Mouse (Mus musculus) brain, adult 2 months (tissue): Measurements from ENCODE around the gene Mbnl2.
A peak's percentile ranks its signal among the peaks of the same experiment; 100 is the strongest.

Source experiments
- DNase-seq: peaks from one replicate; pipeline ENCODE4 v3.0.0; 2011; ENCODE audit warnings: low read depth, low spot score

Mbnl2 gene

GRCm38 (mm10) chr14:120297137-120297749 lies 21.8 kb downstream of the Mbnl2 start:
- no peak for DNase-seq

- peak; percentile 82 for DNase-seq
Observed at GRCm38 (mm10) chr14:120297833-120298232, 22.4 kb downstream of the Mbnl2 start.

GRCm38 (mm10) chr14:120298439-120298838 lies 23.0 kb downstream of the Mbnl2 start:
- DNase-seq = no peak

- DNase-seq = peak; percentile 59
Observed at GRCm38 (mm10) chr14:120299716-120300115, 24.2 kb downstream of the Mbnl2 start.

- DNase-seq = no peak
Observed at GRCm38 (mm10) chr14:120300191-120300590, 24.7 kb downstream of the Mbnl2 start.

GRCm38 (mm10) chr14:120300814-120301213 lies 25.3 kb downstream of the Mbnl2 start:
- DNase-seq = no peak

GRCm38 (mm10) chr14:120302913-120303548 lies 27.6 kb downstream of the Mbnl2 start:
- DNase-seq = peak; percentile 80

- DNase-seq = no peak
Observed at GRCm38 (mm10) chr14:120306229-120306628, 30.8 kb downstream of the Mbnl2 start.

GRCm38 (mm10) chr14:120307356-120307755 lies 31.9 kb downstream of the Mbnl2 start:
- no peak for DNase-seq

- DNase-seq = peak; percentile 85
Observed at GRCm38 (mm10) chr14:120307963-120308362, 32.5 kb downstream of the Mbnl2 start.

- DNase-seq = no peak
Observed at GRCm38 (mm10) chr14:120309691-120310090, 34.2 kb downstream of the Mbnl2 start.

GRCm38 (mm10) chr14:120311330-120312097 lies 36.0 kb downstream of the Mbnl2 start:
- peak; percentile 61 for DNase-seq

GRCm38 (mm10) chr14:120312661-120313406 lies 37.4 kb downstream of the Mbnl2 start:
- peak; percentile 70 for DNase-seq

GRCm38 (mm10) chr14:120313466-120313865 lies 38.0 kb downstream of the Mbnl2 start:
- DNase-seq = no peak

GRCm38 (mm10) chr14:120315721-120316120 lies 40.3 kb downstream of the Mbnl2 start:
- no peak for DNase-seq

- peak; percentile 47 for DNase-seq
Observed at GRCm38 (mm10) chr14:120318326-120318935, 43.0 kb downstream of the Mbnl2 start.

- no peak for DNase-seq
Observed at GRCm38 (mm10) chr14:120318974-120319731, 43.7 kb downstream of the Mbnl2 start.

GRCm38 (mm10) chr14:120322041-120322440 lies 46.6 kb downstream of the Mbnl2 start:
- no peak for DNase-seq

GRCm38 (mm10) chr14:120323111-120323510 lies 47.6 kb downstream of the Mbnl2 start:
- no peak for DNase-seq

GRCm38 (mm10) chr14:120324061-120324791 lies 48.8 kb downstream of the Mbnl2 start:
- peak; percentile 51 for DNase-seq
